14 mouse cellular contexts compared by ENCODE assay signal in genomic region chr11:55432981-55433380, GRCm38 (mm10). TPM values are rescaled to one million over a fixed set of nuclear protein-coding genes. Genes with fewer than 3 reads are reported as not detected.
DNase-seq lines count a peak whose midpoint lies in the region; ATAC-seq and TF ChIP-seq lines count a peak whose summit lies in the region.
"Had no signal": no experiment of that assay in that cellular context is flagged by ENCODE, and none has a peak within 500 bp of the region (broad histone marks: within the 10 kb centered on the region; RNA-seq: fewer than 3 reads in every experiment).

No protein-coding gene starts in this region.

- no peak for TF ChIP-seq EP300 in heart, postnatal 0 days (IDR thresholded peaks at IDR 0.05; ENCODE audit: low read depth)

- H3K4me1 ChIP-seq in liver, embryonic 11.5 days (replicated peaks; ENCODE audit: control insufficient read depth, insufficient read depth, low read length) = peaks cover 5% of the 10 kb centered on the region; the same call in 1 of the 2 replicates
- peaks cover 16% of the 10 kb centered on the region for H3K4me1 ChIP-seq in heart, postnatal 0 days (ENCODE audit: control insufficient read depth, insufficient read depth)
- peaks cover 14% of the 10 kb centered on the region; the same call in 1 of the 2 replicates for H3K4me1 ChIP-seq in stomach, embryonic 14.5 days (ENCODE audit: control insufficient read depth, insufficient read depth, low read length)

- H3K9ac ChIP-seq in liver, embryonic 11.5 days (ENCODE audit: low read depth, low read length) = no peak overlapping the region
- no peak overlapping the region for H3K9ac ChIP-seq in heart, postnatal 0 days (replicated peaks; ENCODE audit: low read depth, low read length)
- H3K9ac ChIP-seq in stomach, embryonic 14.5 days (replicated peaks; ENCODE audit: low read depth, low read length) = no peak overlapping the region
- H3K9ac ChIP-seq: forebrain, postnatal 0 days; hindbrain, embryonic 12.5 days; midbrain, embryonic 13.5 days; neural tube, embryonic 15.5 days had no signal

- H3K27me3 ChIP-seq in liver, embryonic 11.5 days (replicated peaks; ENCODE audit: control insufficient read depth, insufficient read depth, low read length) = no peaks in the 10 kb centered on the region
- no peaks in the 10 kb centered on the region for H3K27me3 ChIP-seq in heart, postnatal 0 days (ENCODE audit: control insufficient read depth, insufficient read depth, low read length)
- no peaks in the 10 kb centered on the region for H3K27me3 ChIP-seq in stomach, embryonic 14.5 days (ENCODE audit: control insufficient read depth, insufficient read depth, low read length)
- H3K27me3 ChIP-seq: hindbrain, embryonic 12.5 days; midbrain, embryonic 13.5 days; neural tube, embryonic 15.5 days had no signal

- no peak for ATAC-seq in liver, embryonic 11.5 days (replicated peaks; ENCODE audit: low FRiP score)
- ATAC-seq in heart, postnatal 0 days (ENCODE audit: insufficient read depth, low read depth) = peak; percentile 72
- ATAC-seq in stomach, embryonic 14.5 days (ENCODE audit: insufficient number of reproducible peaks, insufficient read depth, low FRiP score, low read depth) = no peak
- ATAC-seq: forebrain, postnatal 0 days; midbrain, embryonic 13.5 days had no signal

- 27% methylated on average over 3 of the region's 3 CpGs for WGBS in liver, embryonic 11.5 days
- 4% methylated on average over 3 of the region's 3 CpGs for WGBS in heart, postnatal 0 days
- WGBS in stomach, embryonic 14.5 days = 35% methylated on average over 3 of the region's 3 CpGs

- TF ChIP-seq CTCF in heart, postnatal 0 days (IDR thresholded peaks at IDR 0.05; ENCODE audit: low read depth) = no peak

- DNase-seq in embryo, embryonic 10 days (ENCODE audit: low spot score) = peak; percentile 24
- no peak for DNase-seq in embryo, embryonic 9.5 days (ENCODE audit: extremely low spot score)
- peak; percentile 21 for DNase-seq in liver
- no peak for DNase-seq in liver, embryonic 11.5 days (ENCODE audit: low spot score)
- peak; percentile 67 for DNase-seq in heart, postnatal 0 days (ENCODE audit: low spot score)
- no peak for DNase-seq in frontal cortex, postnatal 14 days (ENCODE audit: low spot score in 2 of 2)
- DNase-seq in ovary, postnatal 10 days (ENCODE audit: low spot score) = no peak
- DNase-seq: cerebellum, postnatal 36 days; forebrain, postnatal 0 days; kidney, postnatal 4 days had no signal

- H3K4me2 ChIP-seq in liver, embryonic 11.5 days = no peak overlapping the region
- no peak overlapping the region for H3K4me2 ChIP-seq in heart, postnatal 0 days (ENCODE audit: low read depth, low read length)
- H3K4me2 ChIP-seq in stomach, embryonic 14.5 days (replicated peaks; ENCODE audit: low read depth, low read length) = no peak overlapping the region
- H3K4me2 ChIP-seq: hindbrain, embryonic 12.5 days; midbrain, embryonic 13.5 days; neural tube, embryonic 15.5 days had no signal

- no peak overlapping the region for H3K4me3 ChIP-seq in liver, embryonic 11.5 days (ENCODE audit: low read depth, low read length)
- H3K4me3 ChIP-seq in heart, postnatal 0 days (ENCODE audit: low read depth, low read length) = no peak overlapping the region
- H3K4me3 ChIP-seq in stomach, embryonic 14.5 days (ENCODE audit: low read depth, low read length) = no peak overlapping the region
- H3K4me3 ChIP-seq: hindbrain, embryonic 12.5 days; midbrain, embryonic 13.5 days; neural tube, embryonic 15.5 days had no signal

- H3K27ac ChIP-seq in liver, embryonic 11.5 days (ENCODE audit: low read depth, low read length) = no peak overlapping the region
- H3K27ac ChIP-seq in heart, postnatal 0 days (ENCODE audit: low read depth) = peak overlapping the region; percentile 82
- peak overlapping the region; percentile 72; the same call in 1 of the 2 replicates for H3K27ac ChIP-seq in stomach, embryonic 14.5 days (ENCODE audit: low read length)
- H3K27ac ChIP-seq: hindbrain, embryonic 12.5 days; midbrain, embryonic 13.5 days; neural tube, embryonic 15.5 days had no signal

- no peaks in the 10 kb centered on the region for H3K9me3 ChIP-seq in liver, embryonic 11.5 days (ENCODE audit: control insufficient read depth, low read length)
- H3K9me3 ChIP-seq in heart, postnatal 0 days (replicated peaks; ENCODE audit: control insufficient read depth, low read length) = no peaks in the 10 kb centered on the region
- H3K9me3 ChIP-seq in stomach, embryonic 14.5 days (ENCODE audit: control insufficient read depth, low read depth, low read length) = no peaks in the 10 kb centered on the region
- H3K9me3 ChIP-seq: hindbrain, embryonic 12.5 days; midbrain, embryonic 13.5 days; neural tube, embryonic 15.5 days had no signal

- no peaks in the 10 kb centered on the region for H3K36me3 ChIP-seq in liver, embryonic 11.5 days (ENCODE audit: control insufficient read depth, insufficient read depth, low read length)
- no peaks in the 10 kb centered on the region for H3K36me3 ChIP-seq in heart, postnatal 0 days (replicated peaks; ENCODE audit: control insufficient read depth, insufficient read depth, low read length)
- no peaks in the 10 kb centered on the region for H3K36me3 ChIP-seq in stomach, embryonic 14.5 days (ENCODE audit: control insufficient read depth, insufficient read depth, low read length)
- H3K36me3 ChIP-seq: hindbrain, embryonic 12.5 days; midbrain, embryonic 13.5 days; neural tube, embryonic 15.5 days had no signal

RNA-seq across cellular contexts. Expression of gene Sparc, which starts 10.0 kb away (rescaled TPM):
- polyA plus RNA-seq in liver, embryonic 11.5 days (2014; fragmentation: Nextera tagmentation; extraction: Ambion mirVana) = 300 and 334 TPM in 2 replicates
- 829 and 887 TPM in 2 replicates for total RNA-seq in heart, postnatal 0 days (2014; rRNA removed; ENCODE audit: low replicate concordance)
- 1,674 and 1,711 TPM in 2 replicates for polyA plus RNA-seq in heart, postnatal 0 days (2015; fragmentation: Nextera tagmentation; extraction: Ambion mirVana)
- 1,638 and 1,722 TPM in 2 replicates for polyA plus RNA-seq in stomach, embryonic 14.5 days (2014; fragmentation: Nextera tagmentation; extraction: Ambion mirVana)

RNA-seq across cellular contexts. Expression of gene Atox1, which starts 28.1 kb away (rescaled TPM):
- 243 and 270 TPM in 2 replicates for polyA plus RNA-seq in liver, embryonic 11.5 days (2014; fragmentation: Nextera tagmentation; extraction: Ambion mirVana)
- total RNA-seq in heart, postnatal 0 days (2014; rRNA removed; ENCODE audit: low replicate concordance) = 262 and 340 TPM in 2 replicates
- 346 and 351 TPM in 2 replicates for polyA plus RNA-seq in heart, postnatal 0 days (2015; fragmentation: Nextera tagmentation; extraction: Ambion mirVana)
- polyA plus RNA-seq in stomach, embryonic 14.5 days (2014; fragmentation: Nextera tagmentation; extraction: Ambion mirVana) = 463 and 507 TPM in 2 replicates

RNA-seq across cellular contexts. Expression of gene G3bp1, which starts 36.5 kb away (rescaled TPM):
- 204 and 223 TPM in 2 replicates for polyA plus RNA-seq in liver, embryonic 11.5 days (2014; fragmentation: Nextera tagmentation; extraction: Ambion mirVana)
- 48.5 and 70.6 TPM in 2 replicates for total RNA-seq in heart, postnatal 0 days (2014; rRNA removed; ENCODE audit: low replicate concordance)
- 58.0 and 59.4 TPM in 2 replicates for polyA plus RNA-seq in heart, postnatal 0 days (2015; fragmentation: Nextera tagmentation; extraction: Ambion mirVana)
- 162 and 177 TPM in 2 replicates for polyA plus RNA-seq in stomach, embryonic 14.5 days (2014; fragmentation: Nextera tagmentation; extraction: Ambion mirVana)

Comparison
In these comparisons a context has a peak if more than half of its experiments do, and no peak if none do; other contexts are left out.
1. DNase-seq: peak in embryo, embryonic 10 days (single experiment), liver (single experiment) and heart, postnatal 0 days (single experiment); none in embryo, embryonic 9.5 days (single experiment), liver, embryonic 11.5 days (single experiment), frontal cortex, postnatal 14 days (0 of 2) and ovary, postnatal 10 days (single experiment).